ENCODE assay signal across 9 mouse cellular contexts in the genomic region with DNA sequence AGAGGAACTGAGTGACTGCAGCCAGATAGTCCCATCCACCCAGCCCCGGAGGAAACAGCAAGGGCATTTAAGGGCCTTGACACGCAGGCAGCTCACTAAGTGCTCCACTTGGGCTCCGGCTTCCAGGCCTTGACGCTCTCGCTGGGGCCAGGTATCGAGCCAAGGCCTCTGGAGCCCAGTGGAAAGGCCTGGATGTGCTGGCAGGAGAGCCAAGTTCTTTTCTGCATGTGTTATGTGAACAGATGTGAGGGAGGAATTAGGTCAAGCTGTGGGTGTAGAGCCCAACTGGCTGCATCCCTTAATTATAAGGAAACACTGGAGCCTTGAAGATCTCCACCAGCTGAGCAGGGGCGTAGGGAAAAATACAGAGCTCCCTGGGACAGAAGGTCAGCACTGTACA.
DNase-seq lines count a peak whose midpoint lies in the region; ATAC-seq and TF ChIP-seq lines count a peak whose summit lies in the region.
"Had no signal": no experiment of that assay in that cellular context is flagged by ENCODE, and none has a peak within 500 bp of the region (broad histone marks: within the 10 kb centered on the region; RNA-seq: fewer than 3 reads in every experiment).

No protein-coding gene starts in this region.

- no peak for ATAC-seq in limb, embryonic 12.5 days (ENCODE audit: insufficient number of reproducible peaks, insufficient read depth, low FRiP score, low TSS enrichment, low read depth)
- ATAC-seq in limb, embryonic 15.5 days (ENCODE audit: insufficient number of reproducible peaks, low FRiP score, low TSS enrichment, low read depth): no peak
- ATAC-seq in intestine, embryonic 15.5 days: no peak
- ATAC-seq: intestine, embryonic 16.5 days had no signal

- intact Hi-C loops in gastrocnemius, adult 2 months (cut with DNase I): no loop called here

- no peaks in the 10 kb centered on the region for H3K27me3 ChIP-seq in limb, embryonic 12.5 days
- no peaks in the 10 kb centered on the region for H3K27me3 ChIP-seq in limb, embryonic 10.5 days (ENCODE audit: low read depth, poor library complexity, severe bottlenecking)
- no peaks in the 10 kb centered on the region for H3K27me3 ChIP-seq in limb, embryonic 15.5 days
- H3K27me3 ChIP-seq in intestine, embryonic 15.5 days (replicated peaks): no peaks in the 10 kb centered on the region

- DNase-seq in limb, embryonic 10.5 days (ENCODE audit: low spot score): no peak
- peak; percentile 43 for DNase-seq in adrenal gland, postnatal 25 days
- peak; percentile 87 for DNase-seq in gastrocnemius, adult 2 months
- DNase-seq in spleen, adult 12 weeks (ENCODE audit: low spot score): no peak
- DNase-seq in cerebellum, adult 9-10 months: no peak

- no peaks in the 10 kb centered on the region for H3K9me3 ChIP-seq in limb, embryonic 12.5 days
- H3K9me3 ChIP-seq in limb, embryonic 10.5 days (replicated peaks): no peaks in the 10 kb centered on the region
- no peaks in the 10 kb centered on the region for H3K9me3 ChIP-seq in limb, embryonic 15.5 days
- no peaks in the 10 kb centered on the region for H3K9me3 ChIP-seq in intestine, embryonic 15.5 days

- 74% methylated on average over 7 of the region's 7 CpGs for WGBS in limb, embryonic 12.5 days
- 88% methylated on average over 7 of the region's 7 CpGs for WGBS in limb, embryonic 10.5 days
- WGBS in limb, embryonic 15.5 days: 55% methylated on average over 7 of the region's 7 CpGs
- 91% methylated on average over 7 of the region's 7 CpGs for WGBS in intestine, embryonic 15.5 days

- H3K4me3 ChIP-seq in limb, embryonic 12.5 days (replicated peaks): no peak overlapping the region
- H3K4me3 ChIP-seq in limb, embryonic 10.5 days: no peak overlapping the region
- no peak overlapping the region; the same call in 1 of the 2 replicates for H3K4me3 ChIP-seq in gastrocnemius, adult 2 months
- H3K4me3 ChIP-seq in limb, embryonic 15.5 days: no peak overlapping the region
- no peak overlapping the region for H3K4me3 ChIP-seq in intestine, embryonic 15.5 days (replicated peaks)

- H3K36me3 ChIP-seq in limb, embryonic 12.5 days: peaks cover 49% of the 10 kb centered on the region
- H3K36me3 ChIP-seq in limb, embryonic 10.5 days: peaks cover 58% of the 10 kb centered on the region
- peaks cover 21% of the 10 kb centered on the region for H3K36me3 ChIP-seq in limb, embryonic 15.5 days
- no peaks in the 10 kb centered on the region; the same call in 1 of the 2 replicates for H3K36me3 ChIP-seq in intestine, embryonic 15.5 days

- peak overlapping the region; percentile 45; the same call in 1 of the 2 replicates for H3K27ac ChIP-seq in limb, embryonic 12.5 days
- no peak overlapping the region for H3K27ac ChIP-seq in limb, embryonic 10.5 days
- peak overlapping the region; percentile 74 for H3K27ac ChIP-seq in gastrocnemius, adult 2 months
- H3K27ac ChIP-seq in limb, embryonic 15.5 days: peak overlapping the region; percentile 58; the same call in 1 of the 2 replicates
- H3K27ac ChIP-seq in intestine, embryonic 15.5 days: no peak overlapping the region

- no peak overlapping the region for H3K9ac ChIP-seq in limb, embryonic 12.5 days (replicated peaks)
- H3K9ac ChIP-seq in limb, embryonic 15.5 days: no peak overlapping the region
- no peak overlapping the region for H3K9ac ChIP-seq in intestine, embryonic 15.5 days

- no peak overlapping the region for H3K4me2 ChIP-seq in limb, embryonic 12.5 days
- no peak overlapping the region for H3K4me2 ChIP-seq in limb, embryonic 15.5 days
- H3K4me2 ChIP-seq in intestine, embryonic 15.5 days (replicated peaks): no peak overlapping the region

- TF ChIP-seq CTCF in gastrocnemius, adult 2 months (IDR thresholded peaks at IDR 0.05): no peak

- H3K4me1 ChIP-seq in limb, embryonic 12.5 days (replicated peaks): peaks cover 29% of the 10 kb centered on the region
- H3K4me1 ChIP-seq in limb, embryonic 10.5 days: peaks cover 9% of the 10 kb centered on the region
- H3K4me1 ChIP-seq in limb, embryonic 15.5 days: peaks cover 33% of the 10 kb centered on the region
- H3K4me1 ChIP-seq in intestine, embryonic 15.5 days (replicated peaks): peaks cover 5% of the 10 kb centered on the region

Comparison
In these comparisons a context has a peak if more than half of its experiments do, and no peak if none do; other contexts are left out.
1. H3K27ac ChIP-seq: peak in limb, embryonic 12.5 days (single experiment), gastrocnemius, adult 2 months (single experiment) and limb, embryonic 15.5 days (single experiment); none in limb, embryonic 10.5 days (single experiment) and intestine, embryonic 15.5 days (single experiment).
2. DNase-seq: peak in adrenal gland, postnatal 25 days (single experiment) and gastrocnemius, adult 2 months (single experiment); none in limb, embryonic 10.5 days (single experiment), spleen, adult 12 weeks (single experiment) and cerebellum, adult 9-10 months (single experiment).